Mouse (Mus musculus) CH12.LX (cell line): Measurements from ENCODE around the gene Slc4a3.

ENCODE experiments used
- CTCF ChIP-seq, 2 experiments: IDR thresholded peaks in 1 of 2; conservative IDR thresholded peaks in 1 of 2; 2 replicates each; pipeline ENCODE4 v1.5.1; 2011 to 2012; ENCODE audit warnings: low read depth in 2 of 2, low read length in 2 of 2, improper control_type of control experiment in 1 of 2, inconsistent platforms in 1 of 2, mild to moderate bottlenecking in 1 of 2, moderate library complexity in 1 of 2
- EP300 ChIP-seq: IDR thresholded peaks from 2 replicates; pipeline ENCODE4 v1.6.1; 2011; ENCODE audit warnings: low read length, improper control_type of control experiment
- ETS1 ChIP-seq: conservative IDR thresholded peaks from 2 replicates; pipeline ENCODE4 v1.6.1; 2012; ENCODE audit warnings: low read depth, mild to moderate bottlenecking, inconsistent platforms, low read length, improper control_type of control experiment, moderate library complexity
- JUN ChIP-seq: IDR thresholded peaks from 2 replicates; pipeline ENCODE4 v1.6.1; 2011; ENCODE audit warnings: low read depth, mild to moderate bottlenecking, low read length, improper control_type of control experiment, moderate library complexity; ENCODE audit not compliant: insufficient read depth
- JUND ChIP-seq: conservative IDR thresholded peaks from 2 replicates; pipeline ENCODE4 v1.6.1; 2011; ENCODE audit warnings: low read depth, low read length, improper control_type of control experiment
- MAX ChIP-seq: IDR thresholded peaks from 2 replicates; pipeline ENCODE4 v1.6.1; 2011; ENCODE audit warnings: low read length, improper control_type of control experiment
- NELFE ChIP-seq: IDR thresholded peaks from 2 replicates; pipeline ENCODE4 v1.6.1; 2011; ENCODE audit warnings: low read depth, low read length, improper control_type of control experiment
- NRF1 ChIP-seq: IDR thresholded peaks from 2 replicates; pipeline ENCODE4 v1.6.1; 2014; ENCODE audit warnings: low read depth, mild to moderate bottlenecking, inconsistent platforms, low read length, improper control_type of control experiment, moderate library complexity
- POLR2A ChIP-seq: IDR thresholded peaks from 2 replicates; pipeline ENCODE4 v1.6.1; 2011; ENCODE audit warnings: low read depth, mild to moderate bottlenecking, improper control_type of control experiment, low read length
- RCOR1 ChIP-seq: conservative IDR thresholded peaks from 2 replicates; pipeline ENCODE4 v1.6.1; 2012; ENCODE audit warnings: low read depth, mild to moderate bottlenecking, inconsistent platforms, low read length, improper control_type of control experiment
- SMC3 ChIP-seq: IDR thresholded peaks from 2 replicates; pipeline ENCODE4 v1.6.1; 2011; ENCODE audit warnings: low read depth, low read length, improper control_type of control experiment
- UBTF ChIP-seq: IDR thresholded peaks from 2 replicates; pipeline ENCODE4 v1.6.1; 2012; ENCODE audit warnings: low read depth, mild to moderate bottlenecking, inconsistent platforms, low read length, improper control_type of control experiment, moderate library complexity
- USF2 ChIP-seq: conservative IDR thresholded peaks from 2 replicates; pipeline ENCODE4 v1.6.1; 2011; ENCODE audit warnings: low read depth, low read length, improper control_type of control experiment

GRCm38 (mm10) chr1:75559212-75559925 lies 13.3 kb downstream of the Slc4a3 start:
- TF ChIP-seq CTCF (conservative IDR thresholded peaks at IDR 0.05 in 1 of 2, IDR thresholded peaks at IDR 0.05 in 1 of 2; ENCODE audit: low read depth in 2 of 2, low read length in 2 of 2) = peak; percentile 91 to 100
- no peak for TF ChIP-seq POLR2A
- peak; percentile 54; the same call in 1 of the 2 replicates for TF ChIP-seq MAX
- TF ChIP-seq NELFE = peak; percentile 91; the same call in 1 of the 2 replicates
- TF ChIP-seq ETS1 = no peak
- TF ChIP-seq JUN = no peak
- TF ChIP-seq EP300 = no peak
- TF ChIP-seq SMC3 = peak; percentile 99
- no peak for TF ChIP-seq RCOR1
- TF ChIP-seq USF2 = no peak
- TF ChIP-seq NRF1 = peak; percentile 22; the same call in 1 of the 2 replicates
- no peak for TF ChIP-seq JUND
- TF ChIP-seq UBTF = no peak
